Mouse (Mus musculus) MEL (cell line): ENCODE data around the gene Naaladl2. TPM values are rescaled to one million over a fixed set of nuclear protein-coding genes. Genes with fewer than 3 reads are reported as not detected.

ENCODE experiments used
- DNase-seq: peaks from one replicate; pipeline ENCODE4 v3.0.0; 2011; ENCODE audit warnings: low read depth, low spot score
- H3K27ac ChIP-seq: 2 replicates; pipeline ENCODE4 v1.5.1; 2012; ENCODE audit warnings: low read depth, mild to moderate bottlenecking, control low read depth, low read length, moderate library complexity; ENCODE audit not compliant: control insufficient read depth
- H3K27me3 ChIP-seq, 2 experiments: fragments of 150-350 bp in 1 of 2; sonication (generic) in 1 of 2; 2 replicates each; pipeline ENCODE4 v1.6.1; 2012; ENCODE audit warnings: low read length in 2 of 2, mild to moderate bottlenecking in 2 of 2, improper control_type of control experiment in 1 of 2, moderate library complexity in 1 of 2; ENCODE audit not compliant: insufficient read depth in 2 of 2, control insufficient read depth in 1 of 2
- H3K36me3 ChIP-seq, 2 experiments: 2 replicates each; pipeline ENCODE4 v1.6.1; 2012 to 2014; ENCODE audit warnings: low read length in 2 of 2, improper control_type of control experiment in 1 of 2, inconsistent platforms in 1 of 2, mild to moderate bottlenecking in 1 of 2; ENCODE audit not compliant: insufficient read depth in 2 of 2, control insufficient read depth in 1 of 2
- H3K4me1 ChIP-seq, 2 experiments: fragments of 150-350 bp in 1 of 2; sonication (generic) in 1 of 2; 2 replicates each; pipeline ENCODE4 v1.6.1; 2012; ENCODE audit warnings: low read length in 2 of 2, improper control_type of control experiment in 1 of 2, mild to moderate bottlenecking in 1 of 2; ENCODE audit not compliant: insufficient read depth in 2 of 2, control insufficient read depth in 1 of 2
- H3K4me3 ChIP-seq, 2 experiments: fragments of 150-350 bp in 1 of 2; sonication (generic) in 1 of 2; 2 replicates each; pipeline ENCODE4 v1.5.1; 2012; ENCODE audit warnings: low read depth in 2 of 2, low read length in 2 of 2, mild to moderate bottlenecking in 2 of 2, moderate library complexity in 2 of 2, control low read depth in 1 of 2, improper control_type of control experiment in 1 of 2; ENCODE audit not compliant: control insufficient read depth in 1 of 2, insufficient read depth in 1 of 2
- H3K79me2 ChIP-seq: 2 replicates; pipeline ENCODE4 v1.6.1; 2012; ENCODE audit warnings: mild to moderate bottlenecking, low read length, moderate library complexity; ENCODE audit not compliant: control insufficient read depth, poor library complexity, insufficient read depth
- H3K9ac ChIP-seq: 2 replicates; pipeline ENCODE4 v1.6.1; 2012; ENCODE audit warnings: low read depth, mild to moderate bottlenecking, control low read depth, low read length, moderate library complexity; ENCODE audit not compliant: control insufficient read depth, poor library complexity, severe bottlenecking
- H3K9me3 ChIP-seq: fragments of 150-350 bp; sonication (generic); replicated peaks from 2 replicates; pipeline ENCODE4 v1.6.1; 2012; ENCODE audit warnings: mild to moderate bottlenecking, low read length, improper control_type of control experiment, moderate library complexity; ENCODE audit not compliant: insufficient read depth
- BHLHE40 ChIP-seq: IDR thresholded peaks from 2 replicates; pipeline ENCODE4 v1.6.1; 2012; ENCODE audit warnings: low read depth, mild to moderate bottlenecking, inconsistent platforms, low read length, improper control_type of control experiment, borderline replicate concordance
- CHD1 ChIP-seq: IDR thresholded peaks from 2 replicates; pipeline ENCODE4 v1.6.1; 2012; ENCODE audit warnings: low read depth, mild to moderate bottlenecking, inconsistent platforms, low read length, improper control_type of control experiment
- E2F4 ChIP-seq: IDR thresholded peaks from 2 replicates; pipeline ENCODE4 v1.6.1; 2011; ENCODE audit warnings: low read depth, low read length, improper control_type of control experiment, borderline replicate concordance
- ELF1 ChIP-seq: IDR thresholded peaks from 2 replicates; pipeline ENCODE4 v1.6.1; 2014; ENCODE audit warnings: low read depth, mild to moderate bottlenecking, inconsistent platforms, low read length, improper control_type of control experiment, moderate library complexity
- ETS1 ChIP-seq: IDR thresholded peaks from 2 replicates; pipeline ENCODE4 v1.6.1; 2012; ENCODE audit warnings: low read depth, mild to moderate bottlenecking, inconsistent platforms, low read length, improper control_type of control experiment, moderate library complexity
- GABPA ChIP-seq: IDR thresholded peaks from 2 replicates; pipeline ENCODE4 v1.6.1; 2012; ENCODE audit warnings: low read depth, mild to moderate bottlenecking, inconsistent platforms, low read length, improper control_type of control experiment, moderate library complexity
- JUND ChIP-seq: IDR thresholded peaks from 2 replicates; pipeline ENCODE4 v1.6.1; 2011; ENCODE audit warnings: low read depth, mild to moderate bottlenecking, improper control_type of control experiment, low read length
- MAX ChIP-seq: IDR thresholded peaks from 2 replicates; pipeline ENCODE4 v1.6.1; 2011; ENCODE audit warnings: low read length, improper control_type of control experiment
- MXI1 ChIP-seq: IDR thresholded peaks from 2 replicates; pipeline ENCODE4 v1.6.1; 2011; ENCODE audit warnings: mild to moderate bottlenecking, low read depth, low read length, improper control_type of control experiment
- MYB ChIP-seq: IDR thresholded peaks from 2 replicates; pipeline ENCODE4 v1.6.1; 2011; ENCODE audit warnings: mild to moderate bottlenecking, low read depth, low read length, improper control_type of control experiment
- NRF1 ChIP-seq: IDR thresholded peaks from 2 replicates; pipeline ENCODE4 v1.6.1; 2014; ENCODE audit warnings: low read depth, mild to moderate bottlenecking, inconsistent platforms, low read length, improper control_type of control experiment, moderate library complexity; ENCODE audit not compliant: poor library complexity, insufficient read depth, severe bottlenecking
- POLR2A ChIP-seq, 2 experiments: IDR thresholded peaks; 2 replicates each; pipeline ENCODE4 v1.6.1; 2011 to 2012; ENCODE audit warnings: low read length in 2 of 2, mild to moderate bottlenecking in 2 of 2, control low read depth in 1 of 2, improper control_type of control experiment in 1 of 2, low read depth in 1 of 2, moderate library complexity in 1 of 2; ENCODE audit not compliant: control insufficient read depth in 1 of 2, insufficient read depth in 1 of 2, poor library complexity in 1 of 2
- POLR2AphosphoS5 ChIP-seq: IDR thresholded peaks from 2 replicates; pipeline ENCODE4 v1.6.1; 2012; ENCODE audit warnings: low read depth, borderline replicate concordance, mild to moderate bottlenecking, inconsistent platforms, low read length, moderate library complexity, mixed read lengths
- RCOR1 ChIP-seq: IDR thresholded peaks from 2 replicates; pipeline ENCODE4 v1.6.1; 2012; ENCODE audit warnings: low read depth, mild to moderate bottlenecking, inconsistent platforms, low read length, improper control_type of control experiment
- TAL1 ChIP-seq: IDR thresholded peaks from 2 replicates; pipeline ENCODE4 v1.6.1; 2012; ENCODE audit warnings: mild to moderate bottlenecking, inconsistent platforms, low read length, moderate library complexity, mixed read lengths
- TBP ChIP-seq: IDR thresholded peaks from 2 replicates; pipeline ENCODE4 v1.8.0; 2011; ENCODE audit warnings: low read depth, low read length, improper control_type of control experiment
- TCF12 ChIP-seq: IDR thresholded peaks from 2 replicates; pipeline ENCODE4 v1.6.1; 2014; ENCODE audit warnings: low read depth, mild to moderate bottlenecking, inconsistent platforms, low read length, improper control_type of control experiment, moderate library complexity
- UBTF ChIP-seq: IDR thresholded peaks from 2 replicates; pipeline ENCODE4 v1.6.1; 2012; ENCODE audit warnings: low read depth, mild to moderate bottlenecking, inconsistent platforms, low read length, improper control_type of control experiment, moderate library complexity, borderline replicate concordance; ENCODE audit not compliant: insufficient read depth
- ZC3H11A ChIP-seq: IDR thresholded peaks from 2 replicates; pipeline ENCODE4 v1.6.1; 2012; ENCODE audit warnings: low read depth, mild to moderate bottlenecking, inconsistent platforms, low read length, improper control_type of control experiment
- ZKSCAN1 ChIP-seq: IDR thresholded peaks from 2 replicates; pipeline ENCODE4 v1.6.1; 2012; ENCODE audit warnings: low read depth, mild to moderate bottlenecking, inconsistent platforms, low read length, improper control_type of control experiment, moderate library complexity
- ZNF384 ChIP-seq: IDR thresholded peaks from 2 replicates; pipeline ENCODE4 v1.6.1; 2012; ENCODE audit warnings: low read depth, mild to moderate bottlenecking, inconsistent platforms, low read length, improper control_type of control experiment
- polyA plus RNA-seq, 2 experiments: library from polyadenylated mRNA; stranded (reverse) in 1 of 2; unstranded in 1 of 2; fragments of >175 nt in 1 of 2; fragments of >200 nt in 1 of 2; gene quantifications; 2 replicates each; pipeline versions ENCODE4 v1.2.1 to v1.2.4; 2012; ENCODE audit warnings: low replicate concordance in 2 of 2, low read depth in 1 of 2; ENCODE audit not compliant: insufficient read length in 2 of 2, insufficient read depth in 1 of 2, missing spikeins in 1 of 2
- total RNA-seq: library from RNA; depleted of rRNA; stranded (reverse); fragments of 300-350 nt; gene quantifications from 2 replicates; pipeline ENCODE4 v1.2.3, GENCODE M21; 2012; rRNA removed

Naaladl2 gene
- total RNA-seq (not detected in 2 replicates), polyA plus RNA-seq (under 1 TPM in 1 of 2 experiments, not detected in 1; 0.17 TPM)

DNA sequence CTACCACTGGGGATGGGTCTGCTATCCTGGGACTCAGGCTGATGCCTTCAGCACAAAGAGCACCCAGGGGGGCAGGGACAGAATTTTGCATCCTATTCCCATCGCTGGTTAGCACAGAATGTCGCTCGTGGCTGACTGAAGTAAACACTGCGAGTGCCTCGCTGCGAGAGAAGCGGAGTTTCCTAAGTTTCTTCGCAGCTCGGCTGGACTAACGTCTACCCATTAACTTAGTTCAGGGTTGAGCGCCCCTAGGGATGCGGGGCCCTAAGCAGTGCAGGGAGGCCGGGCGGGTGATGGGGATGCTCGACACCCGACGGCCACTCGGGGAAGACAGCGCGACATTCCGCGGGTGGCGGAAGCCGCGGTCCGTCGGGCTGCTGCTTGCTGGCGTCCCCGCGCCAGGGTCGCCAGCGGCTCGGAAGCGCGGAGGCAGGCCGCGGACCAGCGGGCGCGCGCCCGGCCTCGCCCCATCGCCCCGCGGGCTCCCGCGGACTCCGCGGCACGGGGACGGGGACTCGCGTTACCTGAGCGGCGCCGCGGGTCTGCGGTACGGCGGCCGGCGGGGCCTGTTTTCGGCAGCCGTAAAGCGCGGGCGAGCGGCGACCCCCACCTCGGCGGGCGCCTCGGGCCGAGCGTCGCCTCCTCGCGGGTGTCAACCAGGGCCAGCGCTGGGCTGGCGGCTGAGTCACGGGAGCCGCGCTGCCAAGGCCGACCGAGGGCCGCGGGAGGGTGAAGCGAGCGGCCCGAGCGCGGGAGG is at the start of gene Naaladl2:
Naaladl2 (minus strand) TSS at position 707 of the 757 bp plus-strand sequence.
- H3K27ac ChIP-seq, result no peak within 1 kb of the TSS
- no peaks in the 10 kb centered on the region for H3K36me3 ChIP-seq
- no peak for DNase-seq
- H3K27me3 ChIP-seq, result no peaks in the 10 kb centered on the region
- H3K4me3 ChIP-seq, result no peak within 1 kb of the TSS
- no peaks in the 10 kb centered on the region for H3K9me3 ChIP-seq
- no peaks in the 10 kb centered on the region for H3K79me2 ChIP-seq
- no peak within 1 kb of the TSS for H3K9ac ChIP-seq
- H3K4me1 ChIP-seq, result no peaks in the 10 kb centered on the region
- TF ChIP-seq NRF1 (no peak), TBP (no peak), MAX (no peak), CHD1 (no peak), BHLHE40 (no peak), JUND (no peak), UBTF (no peak), ELF1 (no peak), MXI1 (no peak), POLR2A (IDR thresholded peaks at IDR 0.05; ENCODE audit: control insufficient read depth in 1 of 2, insufficient read depth in 1 of 2, low read depth in 1 of 2, low read length in 2 of 2, poor library complexity in 1 of 2) (no peak), POLR2AphosphoS5 (no peak), TAL1 (no peak), ZKSCAN1 (no peak), ZC3H11A (no peak), GABPA (no peak), MYB (no peak), RCOR1 (no peak)
- TF ChIP-seq, all 39 proteins: peak for 0

DNA sequence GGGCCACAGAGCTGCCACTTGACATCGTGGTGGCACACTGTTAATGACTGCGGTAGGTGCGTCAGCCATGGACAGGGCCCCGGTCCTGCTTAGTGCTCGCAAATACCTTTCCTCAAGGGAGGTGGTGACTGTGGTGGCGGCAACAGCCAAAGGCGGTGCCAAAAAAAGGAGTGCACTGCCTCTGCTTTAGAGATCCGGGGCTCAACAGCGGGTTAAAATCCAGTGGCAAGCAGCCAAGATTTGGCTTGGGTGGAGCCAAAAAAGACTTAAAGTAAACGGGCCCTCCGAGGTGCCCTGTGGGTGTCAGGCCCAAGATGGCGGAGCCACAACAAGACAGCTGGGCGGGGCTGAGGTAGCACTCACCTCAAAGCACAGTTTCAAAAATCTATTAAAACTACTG is 7.7 kb upstream of the Naaladl2 start:
- Histone ChIP-seq H3K27me3 (no peaks in the 10 kb centered on the region), H3K79me2 (no peaks in the 10 kb centered on the region), H3K36me3 (no peaks in the 10 kb centered on the region), H3K9me3 (no peaks in the 10 kb centered on the region)
- TF ChIP-seq ETS1 (no peak), TBP (no peak), TCF12 (no peak), TAL1 (no peak), BHLHE40 (no peak), ELF1 (no peak), E2F4 (no peak), ZNF384 (no peak), MAX (no peak), MXI1 (no peak), CHD1 (no peak)
- TF ChIP-seq, all 39 proteins: peak for 0
- H3K27ac ChIP-seq, result no peak overlapping the region
- H3K4me3 ChIP-seq, result no peak overlapping the region
- H3K4me1 ChIP-seq, result no peaks in the 10 kb centered on the region
- no peak overlapping the region for H3K9ac ChIP-seq
- DNase-seq, result no peak
